24 mouse cellular contexts compared by ENCODE assay signal in the genomic region with DNA sequence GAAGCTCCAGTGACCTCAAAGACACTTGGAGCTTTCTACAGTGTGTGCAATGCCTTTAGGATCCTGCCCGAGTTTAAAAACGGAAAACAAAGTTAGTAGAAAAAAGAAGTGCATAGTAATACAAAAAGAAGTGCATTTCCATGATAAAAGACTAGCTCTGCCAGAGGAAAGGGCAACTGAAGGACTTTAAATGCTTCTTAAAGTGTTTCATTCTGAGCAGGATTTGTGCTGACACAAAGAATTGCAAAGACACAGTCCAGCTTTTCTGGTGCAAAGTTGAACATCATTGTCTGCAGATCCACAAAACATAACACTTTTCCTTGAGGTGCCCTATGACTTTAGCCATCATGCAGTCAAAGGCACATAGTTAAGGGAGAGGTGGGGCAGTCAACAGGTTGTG.
"Had no signal": no experiment of that assay in that cellular context is flagged by ENCODE, and none has a peak within 500 bp of the region (broad histone marks: within the 10 kb centered on the region; RNA-seq: fewer than 3 reads in every experiment).

No protein-coding gene starts in this region.

- H3K4me1 ChIP-seq: heart, embryonic 13.5 days; heart, embryonic 15.5 days; hindbrain, embryonic 13.5 days; hindbrain, embryonic 15.5 days; limb, embryonic 13.5 days; limb, embryonic 15.5 days; liver, embryonic 12.5 days had no signal

- H3K4me3 ChIP-seq: heart, embryonic 13.5 days; heart, embryonic 15.5 days; hindbrain, embryonic 13.5 days; hindbrain, embryonic 15.5 days; kidney, embryonic 15.5 days; limb, embryonic 13.5 days; limb, embryonic 15.5 days; liver, embryonic 12.5 days had no signal

- H3K27me3 ChIP-seq: heart, embryonic 13.5 days; heart, embryonic 15.5 days; hindbrain, embryonic 13.5 days; hindbrain, embryonic 15.5 days; kidney, embryonic 15.5 days; limb, embryonic 13.5 days; limb, embryonic 15.5 days; liver, embryonic 12.5 days had no signal

- H3K27ac ChIP-seq: heart, embryonic 13.5 days; heart, embryonic 15.5 days; hindbrain, embryonic 13.5 days; hindbrain, embryonic 15.5 days; hindbrain, postnatal 0 days; kidney, embryonic 15.5 days; kidney, postnatal 0 days; limb, embryonic 13.5 days; limb, embryonic 15.5 days; liver, embryonic 12.5 days; liver, embryonic 14.5 days had no signal

- DNase-seq: gastrocnemius, postnatal 14 days; gastrocnemius, postnatal 36 days; heart, adult 18-20 months; heart, postnatal 14 days; heart, postnatal 36 days; kidney, adult 11 months; kidney, adult 2 months; kidney, adult 9 months; kidney, postnatal 14 days; kidney, postnatal 36 days; layer of hippocampus, adult 9-11 months; layer of hippocampus, postnatal 36 days; left cerebral cortex, postnatal 4 days had no signal

- H3K9me3 ChIP-seq: heart, embryonic 15.5 days; hindbrain, embryonic 15.5 days; kidney, embryonic 15.5 days; limb, embryonic 13.5 days; limb, embryonic 15.5 days; liver, embryonic 12.5 days had no signal

- H3K9ac ChIP-seq: heart, embryonic 13.5 days; heart, embryonic 15.5 days; hindbrain, embryonic 13.5 days; hindbrain, embryonic 15.5 days; kidney, embryonic 15.5 days; limb, embryonic 13.5 days; limb, embryonic 15.5 days; liver, embryonic 12.5 days; liver, embryonic 14.5 days had no signal

- H3K36me3 ChIP-seq: heart, embryonic 13.5 days; heart, embryonic 15.5 days; hindbrain, embryonic 13.5 days; hindbrain, embryonic 15.5 days; kidney, embryonic 15.5 days; limb, embryonic 13.5 days; limb, embryonic 15.5 days; liver, embryonic 12.5 days had no signal
